Mouse (Mus musculus) fibroblast of lung, adult 2 months (primary cell): ENCODE results near the gene Myo6.

Experiments
- DNase-seq: peaks from one replicate; pipeline ENCODE4 v3.0.0-alpha.2; 2011; ENCODE audit warnings: low read depth

Gene Myo6

GRCm38 (mm10) chr9:80181692-80182091, 16.9 kb downstream of the Myo6 start:
- no peak for DNase-seq

- no peak for DNase-seq
Measured at GRCm38 (mm10) chr9:80184138-80184537, 19.3 kb downstream of the Myo6 start.

DNA sequence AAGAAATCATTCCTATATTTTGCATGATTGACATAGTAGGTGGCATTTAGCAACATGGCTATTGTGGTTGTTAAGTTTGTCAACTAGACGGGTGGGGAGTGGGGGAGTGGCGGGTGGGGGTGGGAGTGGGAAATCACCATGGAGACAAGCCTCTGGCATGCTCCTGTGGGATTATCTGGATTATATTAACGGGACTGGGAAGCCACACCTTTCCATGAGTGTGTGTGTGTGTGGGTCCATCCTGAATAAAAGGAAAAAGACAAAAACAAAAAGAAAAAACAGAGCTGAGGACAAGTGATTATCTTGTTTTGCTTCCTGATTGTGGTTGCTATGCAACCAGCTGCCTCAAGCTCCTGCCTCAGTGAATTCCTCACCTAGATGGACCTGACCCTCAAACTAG, 20.9 kb downstream of the Myo6 start:
- DNase-seq: no peak

DNA sequence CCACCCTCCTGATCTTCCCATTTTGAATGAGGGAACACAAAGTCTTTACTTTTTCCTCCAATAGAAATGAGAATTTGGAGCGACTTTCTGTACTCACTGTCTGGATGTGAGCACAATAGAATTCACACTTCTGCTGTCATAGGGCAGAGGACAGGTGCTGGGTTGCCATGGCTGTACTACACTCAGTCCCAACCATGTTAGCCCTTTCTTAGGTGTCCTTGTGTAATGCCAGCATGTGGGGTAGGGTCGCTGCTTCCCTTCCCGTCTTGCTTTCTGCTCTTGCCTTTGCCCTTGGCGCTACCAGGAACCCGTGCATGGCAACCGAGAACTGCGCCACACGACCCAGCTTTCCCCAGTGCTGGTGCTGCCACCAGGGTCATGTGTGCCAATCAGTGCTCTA, 21.9 kb downstream of the Myo6 start:
- no peak for DNase-seq

- DNase-seq: no peak
Measured at GRCm38 (mm10) chr9:80188324-80188893, 23.6 kb downstream of the Myo6 start.

DNA sequence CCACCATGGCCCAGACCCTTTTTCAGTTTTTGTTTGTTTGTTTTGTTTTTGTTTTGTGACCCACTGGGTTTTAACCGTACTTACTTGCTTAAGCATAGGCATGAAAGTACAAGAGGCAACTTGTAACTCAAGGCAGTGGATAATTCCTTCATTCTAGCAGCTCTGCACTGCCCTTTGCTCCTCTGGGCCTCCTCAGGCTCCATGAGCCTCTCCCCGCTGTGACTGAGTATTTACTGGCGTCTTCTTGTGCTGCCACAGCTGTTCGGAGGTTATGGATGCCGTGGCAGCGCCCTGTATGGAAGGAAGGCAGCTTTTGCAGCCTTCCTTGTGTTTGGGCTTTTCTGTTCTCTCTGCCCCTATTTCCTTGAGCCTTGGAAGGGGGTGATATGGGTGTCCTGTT, 26.4 kb downstream of the Myo6 start:
- DNase-seq: no peak

DNA sequence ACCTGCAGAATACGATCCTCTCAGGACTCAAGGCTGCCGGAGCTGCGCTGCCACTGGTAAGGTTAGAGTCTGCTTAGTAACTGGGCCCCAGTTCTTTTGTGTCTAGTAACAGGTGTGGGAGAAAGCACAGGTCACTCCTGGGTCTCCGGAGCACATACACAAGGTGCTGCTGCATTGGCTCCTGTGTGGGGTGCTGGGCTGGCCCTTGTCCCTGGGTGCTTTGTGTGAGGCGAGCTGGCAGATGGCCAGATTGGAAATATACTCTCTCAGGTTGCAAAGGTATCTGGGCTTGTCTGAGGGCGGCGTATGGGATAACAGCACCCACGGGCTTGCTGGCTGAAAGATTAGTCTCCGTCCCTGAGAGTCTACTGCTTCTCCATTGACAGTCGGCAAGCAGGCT, 27.5 kb downstream of the Myo6 start:
- DNase-seq: no peak

DNA sequence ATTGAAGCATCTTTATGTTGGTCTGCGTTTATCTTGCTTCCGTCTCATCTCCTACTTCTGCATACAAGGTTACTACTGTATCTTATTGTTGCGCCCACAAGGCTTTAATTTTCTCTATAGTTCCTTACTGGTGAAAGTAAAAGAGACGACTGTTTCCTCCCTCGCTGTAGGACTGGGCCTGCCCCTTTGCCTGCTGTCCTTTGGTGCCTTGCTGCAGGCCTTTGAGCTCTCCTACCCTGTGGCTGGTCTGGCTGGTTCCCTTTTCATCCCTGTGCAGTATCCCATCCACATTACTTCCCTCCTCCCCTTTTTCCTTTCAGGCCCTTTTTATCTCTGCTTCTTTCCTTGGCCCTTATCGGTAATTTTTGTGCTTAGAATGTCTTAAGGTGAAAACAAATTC, 29.6 kb downstream of the Myo6 start:
- no peak for DNase-seq

- DNase-seq: no peak
Measured at GRCm38 (mm10) chr9:80196161-80196560, 31.3 kb downstream of the Myo6 start.

- no peak for DNase-seq
Measured at GRCm38 (mm10) chr9:80197233-80197632, 32.4 kb downstream of the Myo6 start.

GRCm38 (mm10) chr9:80200855-80201254, 36.0 kb downstream of the Myo6 start:
- DNase-seq: no peak

DNA sequence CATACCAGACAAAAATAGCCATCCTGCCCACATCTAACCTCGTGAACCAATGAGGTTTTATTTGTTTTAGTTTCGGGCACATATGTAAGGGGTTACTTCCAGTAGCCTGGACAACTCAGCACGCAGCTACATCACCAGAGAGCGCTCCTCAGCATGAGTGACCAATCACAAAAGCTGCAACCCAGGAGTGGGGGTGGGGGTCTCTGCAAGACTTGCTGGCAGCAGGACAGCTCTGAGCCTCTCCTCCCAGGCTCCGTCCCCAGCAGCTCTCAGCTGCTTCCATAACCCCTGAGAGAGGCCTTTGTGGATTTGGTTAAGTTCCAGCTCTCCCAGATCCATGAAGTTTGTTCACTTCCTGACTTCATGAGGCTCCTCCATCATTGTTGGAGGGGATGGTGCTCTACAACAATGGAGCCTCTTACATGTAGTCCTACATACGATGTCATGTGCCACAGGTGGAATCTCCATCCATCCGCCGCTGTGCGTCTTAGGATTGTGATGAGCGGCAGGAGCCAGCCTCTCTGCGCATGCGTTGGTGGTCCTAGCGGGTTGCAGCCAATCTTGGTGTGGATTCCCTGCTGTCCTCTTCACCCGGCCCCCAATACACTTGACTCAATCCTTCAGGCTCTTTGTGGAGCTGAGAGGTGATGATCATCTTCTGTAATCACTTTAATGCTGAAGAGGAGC, 37.7 kb downstream of the Myo6 start:
- no peak for DNase-seq

- DNase-seq: no peak
Measured at GRCm38 (mm10) chr9:80208681-80209080, 43.9 kb downstream of the Myo6 start.

DNA sequence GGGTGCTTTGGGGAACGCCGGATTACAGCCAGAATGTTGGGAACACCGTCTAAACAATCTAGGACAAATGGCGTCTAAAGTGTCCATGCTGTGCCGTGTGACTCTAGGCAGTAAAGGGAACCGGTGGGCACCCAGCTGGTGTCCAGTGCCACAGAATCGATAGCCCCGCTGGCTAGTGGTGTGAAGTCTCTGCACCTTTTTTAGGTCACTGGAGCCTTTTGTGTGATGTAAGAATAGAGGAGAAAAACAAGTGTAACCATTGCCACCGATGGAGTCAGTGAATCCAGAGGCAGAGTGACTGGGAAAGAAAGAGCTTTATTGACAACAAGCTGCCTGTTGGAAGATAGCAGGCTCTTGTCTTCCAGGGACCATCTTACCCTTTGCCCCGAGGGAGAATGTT, 44.6 kb downstream of the Myo6 start:
- no peak for DNase-seq

- DNase-seq: no peak
Measured at GRCm38 (mm10) chr9:80210096-80210495, 45.3 kb downstream of the Myo6 start.

GRCm38 (mm10) chr9:80213428-80213827, 48.6 kb downstream of the Myo6 start:
- DNase-seq: no peak

DNA sequence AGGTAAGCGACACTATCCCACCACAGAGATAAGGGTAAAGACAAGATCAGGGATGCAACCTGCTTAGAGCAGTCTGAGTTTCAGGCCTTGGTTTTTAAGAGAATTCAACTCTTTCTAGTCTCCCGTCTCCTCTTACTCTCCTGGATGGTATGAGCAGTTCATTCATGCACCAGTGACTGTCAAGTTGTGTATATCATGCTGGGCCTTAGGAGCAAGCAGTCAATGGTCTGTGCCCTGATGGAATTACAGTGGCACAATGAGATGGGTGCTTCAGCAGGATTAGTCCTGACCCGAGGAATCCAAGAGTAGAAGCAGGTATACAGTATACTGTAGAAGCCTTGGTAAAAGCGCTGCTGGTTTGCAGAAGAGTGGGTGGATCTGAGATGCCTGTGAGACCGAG, 50.7 kb downstream of the Myo6 start:
- DNase-seq: no peak

DNA sequence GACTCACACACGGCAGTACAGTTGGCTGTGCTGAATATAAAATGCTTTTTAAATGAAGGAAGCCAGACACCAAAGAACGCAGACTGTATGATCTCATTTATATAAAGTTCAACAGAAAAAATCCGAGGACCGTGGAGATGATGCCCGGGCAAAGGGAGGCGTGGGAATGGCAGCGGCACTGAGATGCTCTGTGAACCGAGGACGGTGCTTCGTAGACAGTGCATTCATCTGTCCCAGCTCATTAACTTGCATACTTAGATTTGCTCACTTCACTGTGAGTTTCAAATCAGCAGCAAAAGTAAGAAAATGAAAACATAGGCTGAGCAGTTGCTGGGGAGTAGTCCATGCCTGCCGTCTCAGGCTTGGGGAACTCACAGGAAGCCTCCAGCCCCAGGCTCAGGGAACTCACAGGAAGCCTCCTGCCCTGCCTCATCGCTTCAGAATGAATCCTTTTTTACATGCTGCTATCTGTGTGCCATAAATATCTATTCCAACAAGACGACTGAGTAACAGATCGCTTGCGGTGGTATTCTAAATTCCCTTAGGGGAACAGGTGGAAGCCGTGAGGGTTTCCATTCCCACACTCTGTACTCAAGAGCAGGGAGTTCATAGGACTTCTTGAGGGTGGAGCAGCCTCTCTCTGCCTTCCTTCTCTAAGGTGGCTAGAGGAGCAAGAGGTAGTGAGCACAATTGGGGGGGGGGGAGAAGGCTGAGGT, 52.1 kb downstream of the Myo6 start:
- DNase-seq: no peak

GRCm38 (mm10) chr9:80218718-80219117, 53.9 kb downstream of the Myo6 start:
- no peak for DNase-seq

- DNase-seq: no peak
Measured at GRCm38 (mm10) chr9:80223989-80224635, 59.3 kb downstream of the Myo6 start.

- DNase-seq: no peak
Measured at GRCm38 (mm10) chr9:80226579-80227325, 61.9 kb downstream of the Myo6 start.

GRCm38 (mm10) chr9:80233831-80234455, 69.1 kb downstream of the Myo6 start:
- no peak for DNase-seq
